Mouse (Mus musculus) bone marrow macrophage, adult 2 months (primary cell): ENCODE measurements around the gene Gp1bb.

ENCODE experiments used
- CTCF ChIP-seq: IDR thresholded peaks from 2 replicates; pipeline ENCODE4 v1.5.1; 2012; ENCODE audit warnings: low read depth, mild to moderate bottlenecking, low read length, moderate library complexity
- POLR2A ChIP-seq: IDR thresholded peaks from 2 replicates; pipeline ENCODE4 v1.6.1; 2012; ENCODE audit warnings: mild to moderate bottlenecking, low read depth, low read length, borderline replicate concordance

- TF ChIP-seq POLR2A = no peak
- no peak for TF ChIP-seq CTCF
Observed at GRCm38 (mm10) chr16:18645329-18645728, 23.1 kb upstream of the Gp1bb start.
